Mouse (Mus musculus) forebrain, embryonic 16.5 days (tissue): ENCODE data around the gene 4933434E20Rik. TPM values are rescaled to one million over a fixed set of nuclear protein-coding genes. Genes with fewer than 3 reads are reported as not detected.

ENCODE experiments used
- ATAC-seq: fragments of 200-750 bp; cut with Nextera tagmentation; 2 replicates; pipeline ENCODE4 v1.8.0; 2017; ENCODE audit warnings: mild to moderate bottlenecking, moderate library complexity
- H3K27ac ChIP-seq: fragments of 300-500 bp; sonication (generic); 2 replicates; pipeline ENCODE4 v1.5.1; 2014; ENCODE audit warnings: low read length, control low read depth
- H3K27me3 ChIP-seq: fragments of 300-500 bp; sonication (generic); replicated peaks from 2 replicates; pipeline ENCODE4 v1.6.1; 2014; ENCODE audit warnings: low read length; ENCODE audit not compliant: control insufficient read depth, insufficient read depth
- H3K36me3 ChIP-seq: fragments of 300-500 bp; sonication (generic); 2 replicates; pipeline ENCODE4 v1.6.1; 2014; ENCODE audit not compliant: control insufficient read depth, insufficient read depth
- H3K4me1 ChIP-seq: fragments of 300-500 bp; sonication (generic); replicated peaks from 2 replicates; pipeline ENCODE4 v1.6.1; 2014; ENCODE audit warnings: low read length; ENCODE audit not compliant: control insufficient read depth, insufficient read depth
- H3K4me2 ChIP-seq: fragments of 300-500 bp; sonication (generic); 2 replicates; pipeline ENCODE4 v1.6.1; 2014; ENCODE audit warnings: mild to moderate bottlenecking, low read length, control low read depth
- H3K4me3 ChIP-seq: fragments of 300-500 bp; sonication (generic); replicated peaks from 2 replicates; pipeline ENCODE4 v1.5.1; 2014; ENCODE audit warnings: mild to moderate bottlenecking, low read length, control low read depth
- H3K9ac ChIP-seq: fragments of 300-500 bp; sonication (generic); replicated peaks from 2 replicates; pipeline ENCODE4 v1.6.1; 2014; ENCODE audit warnings: low read depth, low read length, control low read depth
- H3K9me3 ChIP-seq: fragments of 300-500 bp; sonication (generic); 2 replicates; pipeline ENCODE4 v1.6.1; 2016; ENCODE audit warnings: low read length; ENCODE audit not compliant: control insufficient read depth
- WGBS: fragments of 180-500 bp; shearing (Covaris S2); extraction: QIAGEN DNeasy Blood & Tissue Kit; methylation state at CpG from one replicate; pipeline ENCODE4 v1.1.7; 2014; 5-methylcytosine and 5-hydroxymethylcytosine counted together
- polyA plus RNA-seq: library from polyadenylated mRNA; unstranded; fragments of >200 nt; fragmentation: Nextera tagmentation; extraction: Ambion mirVana; gene quantifications from 2 replicates; pipeline ENCODE4 v1.2.1, GENCODE M21; 2015

Gene 4933434E20Rik
- polyA plus RNA-seq, 1 experiment from 2014 or later, result 232 TPM

DNA sequence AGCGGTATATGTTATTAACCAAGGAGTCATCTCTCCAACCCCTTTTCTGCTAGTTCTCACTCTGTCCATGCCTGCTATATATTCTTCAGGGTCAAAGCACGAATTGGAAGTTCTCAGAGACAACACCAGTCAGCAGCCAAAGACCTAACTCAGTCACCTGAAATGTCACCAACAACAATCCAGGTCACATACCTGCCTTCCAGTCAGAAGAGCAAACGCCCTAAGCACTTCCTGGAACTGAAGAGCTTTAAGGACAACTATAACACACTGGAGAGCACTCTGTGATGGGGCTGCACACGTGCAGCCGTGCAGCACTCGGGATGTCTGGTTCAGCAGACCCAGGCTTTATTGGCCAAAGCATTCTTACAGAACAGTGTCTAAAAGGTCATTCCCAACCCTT, 10.1 kb downstream of the 4933434E20Rik start:
- no peaks in the 10 kb centered on the region for H3K9me3 ChIP-seq
- H3K4me3 ChIP-seq, result no peak overlapping the region
- H3K27me3 ChIP-seq, result no peaks in the 10 kb centered on the region
- H3K4me2 ChIP-seq, result no peak overlapping the region
- no peak overlapping the region for H3K9ac ChIP-seq
- H3K4me1 ChIP-seq, result no peaks in the 10 kb centered on the region
- peaks cover 22% of the 10 kb centered on the region for H3K36me3 ChIP-seq
- ATAC-seq, result no peak
- no peak overlapping the region for H3K27ac ChIP-seq
- WGBS, result 96% methylated on average over 6 of the region's 6 CpGs

GRCm38 (mm10) chr3:90062539-90062938, 11.1 kb downstream of the 4933434E20Rik start:
- Histone ChIP-seq H3K9me3 (no peaks in the 10 kb centered on the region), H3K4me1 (no peaks in the 10 kb centered on the region), H3K4me3 (no peak overlapping the region), H3K27ac (no peak overlapping the region), H3K4me2 (no peak overlapping the region), H3K27me3 (no peaks in the 10 kb centered on the region), H3K9ac (no peak overlapping the region), H3K36me3 (peaks cover 14% of the 10 kb centered on the region)
- no peak for ATAC-seq
- 67% methylated on average over 2 of the region's 2 CpGs for WGBS

GRCm38 (mm10) chr3:90064383-90064782, 12.9 kb downstream of the 4933434E20Rik start:
- Histone ChIP-seq H3K9me3 (no peaks in the 10 kb centered on the region), H3K9ac (no peak overlapping the region), H3K36me3 (peaks cover 11% of the 10 kb centered on the region), H3K4me3 (no peak overlapping the region), H3K27me3 (no peaks in the 10 kb centered on the region), H3K27ac (no peak overlapping the region), H3K4me2 (no peak overlapping the region), H3K4me1 (no peaks in the 10 kb centered on the region)
- WGBS, result 84% methylated on average over 3 of the region's 3 CpGs
- ATAC-seq, result no peak

GRCm38 (mm10) chr3:90065553-90065952, 14.1 kb downstream of the 4933434E20Rik start:
- H3K27me3 ChIP-seq, result no peaks in the 10 kb centered on the region
- no peaks in the 10 kb centered on the region for H3K4me1 ChIP-seq
- no peak overlapping the region for H3K4me3 ChIP-seq
- H3K4me2 ChIP-seq, result no peak overlapping the region
- 63% methylated on average over 3 of the region's 3 CpGs for WGBS
- H3K9ac ChIP-seq, result no peak overlapping the region
- no peak overlapping the region for H3K27ac ChIP-seq
- peaks cover 9% of the 10 kb centered on the region for H3K36me3 ChIP-seq
- no peak for ATAC-seq
- H3K9me3 ChIP-seq, result no peaks in the 10 kb centered on the region

- Histone ChIP-seq H3K4me2 (no peak overlapping the region), H3K4me1 (no peaks in the 10 kb centered on the region), H3K9ac (no peak overlapping the region), H3K4me3 (no peak overlapping the region), H3K9me3 (no peaks in the 10 kb centered on the region), H3K36me3 (peaks cover 2% of the 10 kb centered on the region; the same call in 1 of the 2 replicates), H3K27me3 (no peaks in the 10 kb centered on the region), H3K27ac (no peak overlapping the region)
- ATAC-seq, result no peak
- 89% methylated on average over 4 of the region's 4 CpGs for WGBS
Measured at GRCm38 (mm10) chr3:90067851-90068250, 16.4 kb downstream of the 4933434E20Rik start.

GRCm38 (mm10) chr3:90069688-90070087, 18.3 kb downstream of the 4933434E20Rik start:
- Histone ChIP-seq H3K4me2 (no peak overlapping the region), H3K9me3 (no peaks in the 10 kb centered on the region), H3K27me3 (no peaks in the 10 kb centered on the region), H3K4me3 (no peak overlapping the region), H3K4me1 (no peaks in the 10 kb centered on the region), H3K27ac (no peak overlapping the region), H3K36me3 (no peaks in the 10 kb centered on the region), H3K9ac (no peak overlapping the region)
- WGBS, result 86% methylated on average over 7 of the region's 7 CpGs
- ATAC-seq, result no peak

GRCm38 (mm10) chr3:90072294-90072693, 20.9 kb downstream of the 4933434E20Rik start, which contains the start of gene Tpm3:
Tpm3 (plus strand) TSS chr3:90072649.
- Histone ChIP-seq H3K27ac (no peak within 1 kb of the TSS), H3K4me2 (no peak within 1 kb of the TSS), H3K4me1 (0 out of 2 replicates have a peak, but pooled peaks cover 2% of the 10 kb centered on the region), H3K4me3 (no peak within 1 kb of the TSS), H3K9ac (no peak within 1 kb of the TSS), H3K9me3 (no peaks in the 10 kb centered on the region), H3K27me3 (no peaks in the 10 kb centered on the region), H3K36me3 (no peaks in the 10 kb centered on the region)
- 71% methylated on average over 4 of the region's 4 CpGs for WGBS
- no peak for ATAC-seq

- ATAC-seq, result no peak
- Histone ChIP-seq H3K36me3 (no peaks in the 10 kb centered on the region), H3K9ac (no peak overlapping the region), H3K4me2 (no peak overlapping the region), H3K4me1 (peaks cover 25% of the 10 kb centered on the region), H3K27me3 (no peaks in the 10 kb centered on the region), H3K9me3 (no peaks in the 10 kb centered on the region), H3K4me3 (no peak overlapping the region), H3K27ac (no peak overlapping the region)
- 10% methylated on average over 5 of the region's 5 CpGs for WGBS
Measured at GRCm38 (mm10) chr3:90076921-90077716, 25.7 kb downstream of the 4933434E20Rik start.

- Histone ChIP-seq H3K4me2 (no peak overlapping the region), H3K9ac (no peak overlapping the region), H3K9me3 (no peaks in the 10 kb centered on the region), H3K27ac (no peak overlapping the region), H3K27me3 (no peaks in the 10 kb centered on the region), H3K4me3 (no peak overlapping the region), H3K4me1 (peaks cover 36% of the 10 kb centered on the region), H3K36me3 (no peaks in the 10 kb centered on the region)
- no peak for ATAC-seq
- WGBS, result 58% methylated on average over 5 of the region's 5 CpGs
Measured at GRCm38 (mm10) chr3:90078224-90078623, 26.8 kb downstream of the 4933434E20Rik start.
